Mouse (Mus musculus): ENCODE data around the gene B3galt6.

B3galt6 gene

GRCm38 (mm10) chr4:155973239-155973638, 19.2 kb downstream of the B3galt6 start:
- peaks cover 20% of the 10 kb centered on the region for H3K4me1 ChIP-seq (replicated peaks; ENCODE audit: low read depth, low read length)

GRCm38 (mm10) chr4:155972651-155973050, 19.8 kb downstream of the B3galt6 start:
- Histone ChIP-seq H3K27me3 (ENCODE audit: insufficient read depth, low read length) (no peaks in the 10 kb centered on the region; the same call in 1 of the 2 replicates), H3K9me3 (ENCODE audit: low read length) (peaks cover 5% of the 10 kb centered on the region), H3K4me1 (replicated peaks; ENCODE audit: low read depth, low read length) (peaks cover 20% of the 10 kb centered on the region), H3K36me3 (ENCODE audit: insufficient read depth, low read length) (no peaks in the 10 kb centered on the region), H3K4me3 (replicated peaks; ENCODE audit: low read length) (no peak overlapping the region)
- TF ChIP-seq POU5F1 (IDR thresholded peaks at IDR 0.05; ENCODE audit: borderline replicate concordance, low read length) (no peak), NANOG (IDR thresholded peaks at IDR 0.05; ENCODE audit: borderline replicate concordance, low read length) (no peak), CTCF (conservative IDR thresholded peaks at IDR 0.05; ENCODE audit: low read length) (no peak)

More at GRCm38 (mm10) chr4:155973239-155973638, 19.2 kb downstream of the B3galt6 start:
- Histone ChIP-seq H3K36me3 (ENCODE audit: insufficient read depth, low read length) (no peaks in the 10 kb centered on the region), H3K9me3 (ENCODE audit: low read length) (peaks cover 5% of the 10 kb centered on the region), H3K27me3 (ENCODE audit: insufficient read depth, low read length) (no peaks in the 10 kb centered on the region; the same call in 1 of the 2 replicates), H3K4me3 (replicated peaks; ENCODE audit: low read length) (no peak overlapping the region)
- TF ChIP-seq POU5F1 (IDR thresholded peaks at IDR 0.05; ENCODE audit: borderline replicate concordance, low read length) (no peak), CTCF (conservative IDR thresholded peaks at IDR 0.05; ENCODE audit: low read length) (no peak), NANOG (IDR thresholded peaks at IDR 0.05; ENCODE audit: borderline replicate concordance, low read length) (no peak)

- H3K36me3 ChIP-seq (ENCODE audit: insufficient read depth, low read length): peaks cover 21% of the 10 kb centered on the region
- H3K4me1 ChIP-seq (replicated peaks; ENCODE audit: low read depth, low read length): peaks cover 20% of the 10 kb centered on the region
- no peak for TF ChIP-seq CTCF (conservative IDR thresholded peaks at IDR 0.05; ENCODE audit: low read length)
- TF ChIP-seq POU5F1 (IDR thresholded peaks at IDR 0.05; ENCODE audit: borderline replicate concordance, low read length): no peak
- TF ChIP-seq NANOG (IDR thresholded peaks at IDR 0.05; ENCODE audit: borderline replicate concordance, low read length): no peak
- no peak overlapping the region for H3K4me3 ChIP-seq (replicated peaks; ENCODE audit: low read length)
- no peaks in the 10 kb centered on the region; the same call in 1 of the 2 replicates for H3K27me3 ChIP-seq (ENCODE audit: insufficient read depth, low read length)
- no peaks in the 10 kb centered on the region for H3K9me3 ChIP-seq (ENCODE audit: low read length)
Measured at GRCm38 (mm10) chr4:155970286-155970685, 22.2 kb downstream of the B3galt6 start.

GRCm38 (mm10) chr4:155969043-155969653, 23.3 kb downstream of the B3galt6 start:
- TF ChIP-seq POU5F1 (IDR thresholded peaks at IDR 0.05; ENCODE audit: borderline replicate concordance, low read length): no peak
- Histone ChIP-seq H3K4me3 (replicated peaks; ENCODE audit: low read length) (0 out of 2 replicates have a peak overlapping the region, but pooled peaks have one; percentile 7), H3K27me3 (ENCODE audit: insufficient read depth, low read length) (no peaks in the 10 kb centered on the region; the same call in 1 of the 2 replicates)

GRCm38 (mm10) chr4:155964396-155964795, 28.1 kb downstream of the B3galt6 start:
- no peaks in the 10 kb centered on the region for H3K9me3 ChIP-seq (ENCODE audit: low read length)
- no peaks in the 10 kb centered on the region for H3K27me3 ChIP-seq (ENCODE audit: insufficient read depth, low read length)
- H3K36me3 ChIP-seq (ENCODE audit: insufficient read depth, low read length): peaks cover 51% of the 10 kb centered on the region
- no peak overlapping the region for H3K4me3 ChIP-seq (replicated peaks; ENCODE audit: low read length)
- no peak for TF ChIP-seq CTCF (conservative IDR thresholded peaks at IDR 0.05; ENCODE audit: low read length)
- TF ChIP-seq POU5F1 (IDR thresholded peaks at IDR 0.05; ENCODE audit: borderline replicate concordance, low read length): no peak
- TF ChIP-seq NANOG (IDR thresholded peaks at IDR 0.05; ENCODE audit: borderline replicate concordance, low read length): no peak
- peaks cover 37% of the 10 kb centered on the region for H3K4me1 ChIP-seq (replicated peaks; ENCODE audit: low read depth, low read length)

More at GRCm38 (mm10) chr4:155969043-155969653, 23.3 kb downstream of the B3galt6 start:
- Histone ChIP-seq H3K36me3 (ENCODE audit: insufficient read depth, low read length) (peaks cover 32% of the 10 kb centered on the region), H3K4me1 (replicated peaks; ENCODE audit: low read depth, low read length) (peaks cover 20% of the 10 kb centered on the region), H3K9me3 (ENCODE audit: low read length) (no peaks in the 10 kb centered on the region)

- H3K4me3 ChIP-seq (replicated peaks; ENCODE audit: low read length): no peak overlapping the region
- no peak for TF ChIP-seq POU5F1 (IDR thresholded peaks at IDR 0.05; ENCODE audit: borderline replicate concordance, low read length)
- no peak for TF ChIP-seq CTCF (conservative IDR thresholded peaks at IDR 0.05; ENCODE audit: low read length)
- no peak for TF ChIP-seq NANOG (IDR thresholded peaks at IDR 0.05; ENCODE audit: borderline replicate concordance, low read length)
- no peaks in the 10 kb centered on the region for H3K27me3 ChIP-seq (ENCODE audit: insufficient read depth, low read length)
- peaks cover 57% of the 10 kb centered on the region for H3K36me3 ChIP-seq (ENCODE audit: insufficient read depth, low read length)
- no peaks in the 10 kb centered on the region for H3K9me3 ChIP-seq (ENCODE audit: low read length)
- H3K4me1 ChIP-seq (replicated peaks; ENCODE audit: low read depth, low read length): peaks cover 30% of the 10 kb centered on the region
Measured at GRCm38 (mm10) chr4:155963106-155963505, 29.3 kb downstream of the B3galt6 start.

- no peak for TF ChIP-seq POU5F1 (IDR thresholded peaks at IDR 0.05; ENCODE audit: borderline replicate concordance, low read length)
- TF ChIP-seq NANOG (IDR thresholded peaks at IDR 0.05; ENCODE audit: borderline replicate concordance, low read length): no peak
- TF ChIP-seq CTCF (conservative IDR thresholded peaks at IDR 0.05; ENCODE audit: low read length): no peak
- no peaks in the 10 kb centered on the region for H3K9me3 ChIP-seq (ENCODE audit: low read length)
Measured at GRCm38 (mm10) chr4:155962167-155962971, 30.1 kb downstream of the B3galt6 start, which contains the start of gene C1qtnf12. Gene C1qtnf12, plus strand, starts transcription at chr4:155962318.

GRCm38 (mm10) chr4:155959275-155959674, 33.2 kb downstream of the B3galt6 start:
- H3K4me3 ChIP-seq (replicated peaks; ENCODE audit: low read length): no peak overlapping the region
- no peaks in the 10 kb centered on the region for H3K27me3 ChIP-seq (ENCODE audit: insufficient read depth, low read length)
- peaks cover 38% of the 10 kb centered on the region for H3K4me1 ChIP-seq (replicated peaks; ENCODE audit: low read depth, low read length)
- TF ChIP-seq CTCF (conservative IDR thresholded peaks at IDR 0.05; ENCODE audit: low read length): peak; percentile 42
- TF ChIP-seq POU5F1 (IDR thresholded peaks at IDR 0.05; ENCODE audit: borderline replicate concordance, low read length): no peak
- no peak for TF ChIP-seq NANOG (IDR thresholded peaks at IDR 0.05; ENCODE audit: borderline replicate concordance, low read length)
- peaks cover 62% of the 10 kb centered on the region for H3K36me3 ChIP-seq (ENCODE audit: insufficient read depth, low read length)
- H3K9me3 ChIP-seq (ENCODE audit: low read length): no peaks in the 10 kb centered on the region

More at GRCm38 (mm10) chr4:155962167-155962971, 30.1 kb downstream of the B3galt6 start, which contains the start of gene C1qtnf12:
- Histone ChIP-seq H3K27me3 (ENCODE audit: insufficient read depth, low read length) (no peaks in the 10 kb centered on the region), H3K36me3 (ENCODE audit: insufficient read depth, low read length) (peaks cover 63% of the 10 kb centered on the region), H3K4me1 (replicated peaks; ENCODE audit: low read depth, low read length) (peaks cover 30% of the 10 kb centered on the region), H3K4me3 (replicated peaks; ENCODE audit: low read length) (peak within 1 kb of the TSS; percentile 72)
